Mouse (Mus musculus): ENCODE data around the gene Gm20388.
"Not testable (repeated sequence)": the region's sequence is repeated elsewhere in the genome, so short reads cannot be mapped to it uniquely, and the experiment has no call there.

Gm20388 gene

DNA sequence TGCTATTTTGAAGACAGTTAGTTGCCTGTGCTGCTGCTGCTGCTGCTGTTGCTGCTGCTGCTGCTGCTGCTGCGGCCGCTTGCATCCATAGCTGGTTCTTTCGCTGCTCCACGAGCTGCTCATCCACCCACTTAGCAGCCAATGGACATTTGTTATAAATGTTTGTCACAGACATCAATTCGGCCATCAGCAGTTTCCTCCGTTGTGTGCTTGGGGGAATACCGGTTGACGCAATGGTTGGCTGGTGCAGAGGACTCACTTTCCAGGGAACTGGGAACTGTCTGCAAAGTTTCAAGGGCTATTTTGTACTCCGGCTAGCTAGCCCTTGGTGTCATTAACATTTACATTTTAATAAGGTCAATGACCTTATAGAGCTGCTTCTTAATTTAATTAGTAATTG, 793.6 kb downstream of the Gm20388 start:
- no peak for DNase-seq (ENCODE audit: low read depth, low spot score)

DNA sequence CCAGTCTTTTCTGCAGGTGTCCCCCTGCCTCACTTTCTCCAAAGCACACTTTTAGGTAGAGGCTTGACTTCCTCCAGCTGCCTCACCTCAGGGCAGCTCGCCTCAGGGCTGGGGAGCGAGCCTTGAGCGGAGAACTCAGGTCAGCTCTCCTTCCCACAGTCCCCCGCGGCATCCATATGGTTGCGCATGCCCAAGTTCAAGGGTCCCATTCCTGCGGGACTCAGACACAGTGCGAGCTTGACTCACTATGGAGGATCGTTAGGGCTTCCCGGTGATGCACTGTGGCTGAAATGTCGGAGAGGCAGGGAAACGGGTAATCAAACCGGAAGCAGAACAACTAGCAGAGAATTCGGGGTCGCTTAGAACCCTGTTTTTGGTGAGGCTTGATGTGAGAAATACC, 794.5 kb downstream of the Gm20388 start:
- no peak for DNase-seq (ENCODE audit: low read depth, low spot score)

DNA sequence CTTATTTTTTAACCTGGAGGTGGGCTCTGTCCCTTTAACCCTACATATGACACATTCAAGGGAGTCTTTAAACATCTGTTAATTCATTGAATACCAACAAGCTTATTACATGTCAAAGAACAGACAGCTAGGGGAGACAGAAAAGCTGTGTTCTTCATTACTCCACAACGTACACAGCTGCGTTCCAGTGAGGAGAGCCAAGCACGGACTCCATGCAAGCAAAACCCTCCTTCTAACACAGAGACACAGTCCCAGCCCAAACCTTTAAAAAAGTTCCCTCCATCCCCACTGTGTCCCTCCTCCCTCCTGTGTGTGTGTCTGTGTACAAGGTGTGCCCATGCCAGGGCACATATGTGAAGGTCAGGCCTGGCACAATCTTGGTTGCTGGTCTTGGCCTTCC, 795.6 kb downstream of the Gm20388 start:
- DNase-seq (ENCODE audit: low read depth, low spot score) = no peak

DNA sequence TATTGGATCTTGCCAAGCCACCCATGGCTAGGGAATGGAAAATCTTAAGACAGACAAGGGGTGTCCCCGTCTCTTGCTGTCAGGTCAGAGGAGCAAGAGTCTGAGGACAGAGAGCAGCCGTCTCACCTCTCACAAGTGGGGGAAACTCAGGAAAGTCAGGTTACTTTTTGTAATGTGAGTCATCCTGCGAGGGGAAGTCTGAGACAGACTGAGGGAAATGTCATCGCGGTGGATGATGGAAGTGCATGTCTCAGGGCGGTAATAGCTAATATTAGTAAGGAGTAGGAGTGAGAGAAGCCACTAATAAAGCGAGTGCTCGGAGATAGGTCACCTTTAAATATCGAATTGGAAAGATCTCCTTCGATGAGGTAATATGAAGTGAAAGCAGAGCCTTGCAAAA, 798.5 kb downstream of the Gm20388 start:
- no peak for DNase-seq (ENCODE audit: low read depth, low spot score)

DNA sequence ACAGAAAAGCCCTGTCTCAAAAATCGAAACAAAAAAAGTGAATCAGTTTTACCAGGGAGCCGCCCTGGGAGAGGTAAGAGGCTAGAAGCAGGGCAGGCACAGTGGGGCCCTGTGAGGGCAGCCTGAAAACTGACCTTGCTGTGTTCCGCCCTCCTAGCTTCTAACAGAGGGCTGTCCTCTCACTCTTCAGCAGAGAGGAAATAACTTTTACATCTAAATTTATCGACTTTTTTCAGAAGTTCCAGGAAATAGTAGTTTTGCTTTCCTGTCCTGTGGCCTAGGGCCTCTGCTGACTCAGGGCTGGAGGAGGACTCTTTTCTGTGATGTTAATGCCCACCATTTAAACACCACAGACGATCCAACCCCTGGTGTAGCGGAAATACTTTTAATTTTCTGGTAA, 804.6 kb downstream of the Gm20388 start:
- DNase-seq (ENCODE audit: low read depth, low spot score) = no peak

DNA sequence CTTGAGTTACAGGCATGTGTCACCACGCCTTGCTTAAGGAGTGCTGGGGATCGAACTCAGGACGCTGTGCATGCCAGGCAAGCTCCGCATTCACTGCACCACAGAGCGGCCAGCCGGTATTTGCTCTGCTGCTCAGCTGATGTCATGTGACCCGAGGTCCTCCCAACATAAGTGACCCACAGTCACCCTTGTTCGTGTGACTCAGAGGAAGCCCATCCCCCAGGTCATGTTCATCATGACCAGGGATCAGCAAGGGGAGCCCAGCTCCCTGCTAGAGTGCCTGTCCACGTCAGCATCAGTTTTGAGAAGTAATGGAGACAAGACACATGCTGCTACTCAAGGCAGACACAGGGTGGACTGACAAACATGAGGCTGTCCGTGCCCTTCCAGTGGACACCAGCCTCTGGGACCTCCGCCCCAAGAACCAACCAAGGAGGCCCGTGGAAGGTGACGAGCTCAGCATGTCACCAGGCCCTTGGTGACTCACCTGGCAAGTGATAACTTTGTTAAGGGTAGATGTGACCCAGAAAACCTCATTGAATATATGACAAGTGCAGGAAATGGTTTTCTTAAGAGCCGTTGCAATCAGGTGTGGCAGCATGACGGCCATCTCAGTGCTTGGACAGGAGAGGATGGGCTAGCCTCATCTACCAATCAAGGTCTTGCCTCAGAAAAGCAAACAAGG, 805.5 kb downstream of the Gm20388 start:
- no peak for DNase-seq (ENCODE audit: low read depth, low spot score)

DNA sequence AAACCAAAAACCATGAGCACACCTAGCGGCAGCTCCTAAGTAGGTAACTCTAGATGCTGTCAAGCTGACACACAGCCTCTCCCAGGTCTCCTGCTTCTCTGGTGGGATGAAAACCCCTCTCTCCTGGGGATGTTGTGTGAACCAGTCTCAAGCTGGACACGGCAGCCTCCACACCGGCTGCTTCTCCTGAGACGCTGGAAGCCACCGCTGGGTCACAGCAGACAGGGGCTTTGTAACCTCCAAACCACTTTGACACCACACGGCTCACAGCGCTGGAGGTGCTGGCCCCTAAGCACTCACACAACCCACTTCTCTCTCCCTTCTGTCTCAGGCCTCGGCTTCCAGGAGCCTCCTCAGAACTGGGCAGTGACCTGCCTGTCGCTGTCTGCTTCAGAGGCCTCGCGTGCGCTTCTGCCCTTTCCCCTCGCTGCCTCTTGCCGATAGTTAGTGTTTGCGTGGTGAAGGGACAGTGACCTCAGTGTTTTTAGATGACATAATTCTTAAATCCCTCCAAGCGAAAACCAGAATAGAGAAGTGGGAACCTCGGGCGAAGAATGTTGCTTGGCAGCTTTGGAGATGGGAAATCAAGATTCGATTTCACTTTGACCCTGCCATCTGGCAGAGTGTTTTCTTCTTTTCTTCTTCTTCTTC, 809.1 kb downstream of the Gm20388 start:
- DNase-seq (ENCODE audit: low read depth, low spot score) = no peak

DNA sequence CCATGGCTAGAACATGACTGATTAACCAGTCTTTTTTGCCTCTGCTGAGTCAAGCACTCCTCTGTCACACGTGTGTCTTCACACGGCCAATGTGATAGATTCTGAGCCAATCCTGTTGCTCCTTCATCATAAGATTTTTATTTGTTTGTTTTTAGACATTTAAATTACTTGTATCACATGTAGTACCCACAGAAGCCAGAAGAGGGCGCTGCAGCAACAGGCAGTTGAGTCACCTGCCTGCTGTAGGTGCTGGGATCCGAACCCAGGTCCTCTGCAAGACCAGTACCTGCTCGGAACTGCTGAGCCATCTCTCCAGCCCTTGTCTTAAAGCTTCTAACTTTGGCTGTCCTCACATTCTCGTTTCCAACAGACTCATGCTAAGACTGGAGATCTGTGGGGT, 812.4 kb downstream of the Gm20388 start:
- DNase-seq (ENCODE audit: low read depth, low spot score) = no peak

DNA sequence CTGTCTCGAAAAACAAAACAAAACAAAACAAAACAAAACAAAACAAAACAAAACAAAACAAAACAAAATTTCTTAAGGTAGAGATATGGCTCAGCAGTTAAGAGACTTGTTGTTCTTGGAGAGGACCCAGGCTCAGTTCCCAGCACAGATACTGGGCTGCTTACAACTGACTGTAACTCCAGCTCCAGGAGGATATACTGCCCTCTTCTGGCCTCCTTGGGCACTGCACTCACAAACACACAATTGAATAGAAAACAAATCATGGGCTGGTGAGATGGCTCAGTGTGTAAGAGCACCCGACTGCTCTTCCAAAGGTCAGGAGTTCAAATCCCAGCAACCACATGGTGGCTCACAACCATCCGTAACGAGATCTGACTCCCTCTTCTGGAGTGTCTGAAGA, 813.5 kb downstream of the Gm20388 start:
- DNase-seq (ENCODE audit: low read depth, low spot score) = not testable (repeated sequence)

DNA sequence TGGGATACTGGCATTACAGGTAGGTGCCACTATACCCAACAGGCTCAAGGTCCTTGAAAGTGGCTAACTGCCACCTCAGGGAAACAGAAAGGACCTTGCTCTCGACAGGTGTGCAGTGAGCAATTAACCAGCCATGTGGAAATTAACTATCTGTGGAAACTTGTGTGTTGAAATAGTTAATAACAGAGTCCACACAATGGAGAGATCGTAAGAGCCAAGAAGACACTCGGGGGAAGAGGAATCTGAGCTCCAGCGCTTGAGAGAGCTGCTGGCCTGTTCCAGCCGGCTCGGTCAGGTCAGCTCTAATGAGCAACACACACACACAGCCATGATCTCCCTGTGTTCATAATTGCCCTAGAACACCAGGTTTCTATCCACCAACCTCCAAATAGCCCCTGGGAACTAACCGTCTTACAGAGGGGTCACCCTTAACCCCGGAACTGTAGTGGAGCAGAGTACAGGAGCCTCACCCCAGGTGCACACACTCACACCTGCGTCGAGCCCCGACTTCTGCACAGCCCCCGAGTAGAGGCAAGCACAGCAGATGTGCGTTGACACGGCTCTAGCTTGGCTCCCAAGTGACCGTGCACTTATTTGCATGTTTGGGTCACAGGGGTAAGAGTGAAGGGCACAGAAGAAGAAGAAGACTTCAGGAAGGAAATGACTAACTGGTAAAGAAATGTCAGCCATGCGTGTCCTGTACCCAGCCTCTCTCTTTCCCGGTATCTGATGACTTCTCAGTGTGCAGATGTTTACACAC, 814.4 kb downstream of the Gm20388 start:
- DNase-seq (ENCODE audit: low read depth, low spot score) = no peak

DNA sequence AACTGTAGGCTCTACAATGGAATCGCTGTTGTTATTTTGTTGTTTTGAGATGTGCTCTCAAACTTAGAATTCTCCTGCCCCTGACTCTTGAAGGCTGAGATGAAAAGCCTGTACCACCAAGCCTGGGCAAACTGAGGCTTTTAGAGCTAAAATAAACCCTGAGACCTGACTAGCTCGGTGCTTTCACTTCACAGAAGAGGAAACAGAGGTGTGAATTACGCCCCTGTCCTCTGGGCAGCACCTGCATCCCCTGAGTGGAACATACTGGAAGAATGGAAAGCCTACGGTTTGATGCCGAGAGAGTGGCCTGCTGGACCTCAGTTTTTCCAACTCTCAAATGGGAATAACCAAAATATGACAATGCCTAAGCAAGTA, 814.9 kb downstream of the Gm20388 start:
- DNase-seq (ENCODE audit: low read depth, low spot score) = no peak

DNA sequence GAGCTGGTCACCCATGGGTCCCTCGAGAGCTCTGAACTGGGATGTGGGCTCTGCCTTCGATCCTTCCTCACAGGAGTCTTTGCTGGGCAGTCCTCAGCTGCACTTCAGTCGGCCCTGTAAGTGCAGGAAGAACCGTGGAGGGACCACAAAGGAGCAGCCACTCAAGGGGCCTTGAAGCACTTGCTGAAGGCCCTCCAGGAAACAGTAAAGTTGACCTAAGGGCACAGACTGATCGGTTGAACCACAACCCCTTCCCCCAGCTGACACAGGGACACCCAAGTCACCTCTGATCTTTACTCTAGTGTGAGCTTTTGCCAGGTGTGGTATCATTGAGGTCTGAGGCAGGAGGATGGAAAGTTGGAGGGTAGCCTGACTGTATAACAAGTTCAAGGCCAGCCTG, 815.4 kb downstream of the Gm20388 start:
- DNase-seq (ENCODE audit: low read depth, low spot score) = no peak

DNA sequence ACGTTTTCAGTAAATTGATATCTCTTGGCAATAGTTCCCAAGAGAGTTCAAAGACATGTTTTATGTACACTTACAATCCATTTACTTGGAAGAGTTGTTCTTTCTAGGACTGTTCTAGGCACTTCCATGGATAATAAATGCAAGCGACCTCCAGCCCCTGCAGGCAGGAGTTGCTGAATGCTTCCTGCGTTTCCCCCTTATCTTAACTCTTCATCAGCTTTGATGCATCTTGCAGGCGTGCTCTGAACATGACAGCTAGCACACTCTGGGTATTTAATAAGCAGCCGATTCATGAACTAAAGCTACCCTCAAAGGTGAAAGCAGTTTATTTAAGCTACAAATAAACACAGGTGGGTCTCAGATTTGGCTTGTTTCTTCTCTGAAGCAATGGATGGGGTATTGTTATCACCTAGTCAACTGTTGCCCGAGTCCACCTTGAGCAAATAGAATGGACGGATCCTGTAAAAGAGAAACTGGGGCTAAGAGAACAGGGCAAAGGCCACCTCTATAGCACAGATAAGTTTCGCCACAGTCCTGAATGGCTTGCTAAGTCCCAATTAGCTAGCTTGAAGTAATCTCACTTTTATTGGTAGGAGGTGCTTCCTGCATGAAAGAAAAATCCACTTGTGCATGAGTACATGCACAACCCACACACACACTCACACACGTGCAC, 818.0 kb downstream of the Gm20388 start:
- no peak for DNase-seq (ENCODE audit: low read depth, low spot score)

DNA sequence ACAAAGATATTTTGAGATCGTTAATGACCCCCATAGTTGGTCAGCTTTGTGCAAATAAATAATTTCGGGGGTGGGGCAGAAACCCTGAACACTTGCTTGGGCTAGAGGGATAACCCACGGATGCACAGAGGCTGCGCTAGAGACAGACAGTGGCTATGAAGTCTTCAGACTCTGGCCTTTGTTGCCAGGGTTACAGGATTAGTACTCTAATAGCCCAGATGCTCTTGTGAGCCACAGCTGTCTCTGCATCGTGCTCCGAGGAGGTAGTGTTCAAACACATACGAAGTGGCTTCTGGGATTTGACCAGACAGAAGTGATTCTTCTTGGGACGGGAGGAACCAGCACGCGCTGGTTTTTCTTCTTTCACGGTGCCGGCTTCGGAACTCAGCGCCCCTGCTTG, 820.9 kb downstream of the Gm20388 start:
- no peak for DNase-seq (ENCODE audit: low read depth, low spot score)

DNA sequence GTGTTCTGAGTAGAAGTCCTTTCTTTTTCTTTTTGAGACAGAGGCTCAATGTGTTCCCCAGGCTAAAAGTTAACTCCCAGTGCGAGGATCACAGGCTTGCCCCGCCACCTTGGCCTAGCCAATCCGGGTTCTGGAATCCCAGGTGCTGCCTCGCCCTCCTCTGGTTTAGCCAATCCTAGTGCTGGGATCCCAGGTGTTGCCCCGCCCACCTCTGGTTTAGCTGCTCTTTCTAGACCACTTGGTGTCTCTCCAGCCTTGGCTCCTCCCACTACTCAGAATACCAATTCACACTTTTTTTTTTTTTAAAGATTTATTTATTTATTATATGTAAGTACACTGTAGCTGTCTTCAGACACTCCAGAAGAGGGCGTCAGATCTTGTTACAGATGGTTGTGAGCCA, 821.4 kb downstream of the Gm20388 start:
- DNase-seq (ENCODE audit: low read depth, low spot score) = no peak

DNA sequence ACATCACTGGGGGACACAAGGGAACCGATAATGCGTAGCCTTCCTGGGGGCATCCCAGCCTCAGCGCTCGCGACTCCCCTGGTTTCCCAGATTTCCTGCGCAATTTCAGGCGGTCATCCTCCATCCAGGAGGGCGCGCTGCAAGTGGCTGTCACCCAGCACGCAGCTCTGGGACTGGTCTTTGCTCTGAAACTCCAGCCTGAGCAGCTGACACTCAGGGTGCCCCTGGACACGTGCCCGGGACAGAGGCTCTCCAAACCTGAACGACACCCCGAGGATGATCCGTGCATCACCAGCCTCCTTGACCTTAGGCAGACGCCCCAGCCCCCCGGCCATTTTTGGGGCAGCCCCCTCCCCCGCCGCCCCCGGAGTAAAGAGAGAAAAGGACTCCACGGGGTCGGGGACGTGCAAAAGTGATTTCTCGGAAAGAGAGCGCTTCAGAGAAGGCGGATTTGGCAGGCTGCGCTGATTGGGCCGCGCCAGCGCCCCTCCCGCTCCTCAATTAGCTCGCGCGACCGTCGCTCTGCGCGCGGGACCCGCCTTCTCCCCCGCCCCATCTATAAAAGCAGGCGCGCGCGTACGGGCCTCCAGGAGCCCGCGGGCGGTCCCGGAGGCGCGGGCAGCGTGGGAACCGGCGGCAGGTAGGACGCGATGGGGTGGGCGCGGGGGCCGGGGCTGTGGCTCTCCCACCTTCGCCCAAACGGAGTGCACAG, 825.3 kb downstream of the Gm20388 start, which contains the start of gene Irf8:
TSS of gene Irf8 (plus strand) at position 589 of the 712 bp plus-strand sequence.
- peak; percentile 52 for DNase-seq (ENCODE audit: low read depth, low spot score)

DNA sequence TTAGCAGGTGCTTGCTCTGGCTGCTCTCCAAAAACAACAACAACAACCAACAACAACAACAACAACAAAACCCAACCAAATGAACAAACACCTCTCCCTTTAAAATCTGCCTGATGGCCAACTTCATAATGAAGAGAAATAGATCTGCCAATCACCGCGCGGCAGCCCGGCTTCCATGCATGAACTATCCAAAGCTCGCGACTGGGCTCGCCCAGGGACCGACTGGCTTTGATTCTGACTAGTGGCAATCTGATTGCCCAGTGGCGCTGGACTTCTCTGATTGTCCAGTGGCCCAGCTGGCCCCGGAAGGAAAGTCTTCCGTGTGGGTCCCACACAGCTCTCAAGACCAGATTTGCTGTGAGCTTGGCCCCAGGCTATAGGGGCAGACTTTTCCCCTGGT, 825.8 kb downstream of the Gm20388 start:
- no peak for DNase-seq (ENCODE audit: low read depth, low spot score)

DNA sequence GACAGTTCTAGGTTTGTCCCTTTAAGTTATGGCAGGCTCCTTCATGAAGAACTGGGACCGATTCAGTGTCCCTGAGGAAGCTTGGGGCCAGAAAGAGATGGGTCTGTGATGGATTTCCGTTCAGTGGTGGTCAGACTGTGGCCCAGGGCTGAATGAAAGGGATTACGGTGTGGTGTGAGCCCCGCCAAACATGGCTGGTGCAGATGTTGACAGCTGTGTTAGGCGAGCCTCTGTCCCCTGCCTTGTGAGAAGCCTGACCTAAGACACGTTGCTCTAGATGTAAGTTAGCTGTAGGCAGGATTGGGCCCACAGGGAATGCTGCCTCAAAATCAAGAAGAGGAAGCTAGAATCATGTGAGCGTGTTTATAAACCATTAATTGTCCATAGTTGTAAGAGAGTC, 826.5 kb downstream of the Gm20388 start:
- DNase-seq (ENCODE audit: low read depth, low spot score) = no peak

DNA sequence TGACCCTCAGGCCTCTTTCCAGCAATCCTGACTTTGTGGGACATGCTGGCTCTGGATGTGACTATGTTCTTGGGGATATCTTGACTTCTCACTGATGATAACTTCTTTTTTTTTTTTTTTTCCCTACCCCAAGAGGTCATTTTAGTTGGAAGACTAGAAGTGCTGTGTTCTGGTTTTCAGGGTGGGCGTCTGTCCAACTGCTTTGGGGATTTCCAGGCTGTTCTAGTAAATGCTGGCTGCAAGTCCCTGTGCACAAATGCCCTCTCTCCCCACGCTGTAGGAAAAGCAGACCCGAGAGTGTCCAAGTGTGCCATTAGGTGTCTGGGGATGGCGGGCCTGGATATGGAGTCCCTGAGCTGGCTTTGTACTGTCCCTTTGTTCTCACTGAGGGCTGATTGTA, 828.1 kb downstream of the Gm20388 start:
- DNase-seq (ENCODE audit: low read depth, low spot score) = no peak

DNA sequence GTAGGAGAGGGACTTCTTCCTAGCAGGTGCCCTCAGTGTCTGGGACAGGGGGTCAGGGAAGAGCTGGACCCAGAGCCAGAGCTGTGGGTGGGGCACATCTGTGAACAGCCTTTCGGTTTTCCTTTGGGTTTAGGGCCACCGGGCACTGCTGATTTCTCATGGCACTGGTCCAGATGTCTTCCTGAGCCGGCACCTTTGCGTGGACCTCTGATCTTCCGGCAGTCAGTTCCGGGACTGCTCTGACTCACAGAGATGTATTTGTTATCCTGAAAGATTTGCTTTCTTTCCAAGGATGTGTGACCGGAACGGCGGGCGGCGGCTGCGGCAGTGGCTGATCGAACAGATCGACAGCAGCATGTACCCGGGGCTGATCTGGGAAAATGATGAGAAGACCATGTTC, 828.9 kb downstream of the Gm20388 start:
- no peak for DNase-seq (ENCODE audit: low read depth, low spot score)

DNA sequence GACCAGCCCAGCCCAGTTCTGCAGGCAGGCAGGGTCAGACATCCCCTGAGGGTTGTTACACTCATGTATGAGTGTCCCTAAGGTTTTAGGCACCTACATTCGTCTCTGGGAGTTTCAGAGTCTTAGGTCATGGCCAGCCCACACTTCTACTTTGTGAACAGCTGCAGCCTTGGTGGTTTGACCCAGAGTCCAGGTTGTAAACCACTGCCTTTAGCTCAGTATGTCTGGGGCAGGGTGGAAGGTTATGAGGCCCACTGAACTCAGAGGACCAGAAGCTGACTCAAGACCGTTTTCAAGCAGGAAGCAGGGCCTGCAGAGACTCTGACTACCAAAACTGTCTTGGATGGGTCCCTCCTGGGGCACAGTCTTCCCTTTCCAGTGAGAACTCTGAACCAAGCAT, 829.9 kb downstream of the Gm20388 start:
- DNase-seq (ENCODE audit: low read depth, low spot score) = no peak

DNA sequence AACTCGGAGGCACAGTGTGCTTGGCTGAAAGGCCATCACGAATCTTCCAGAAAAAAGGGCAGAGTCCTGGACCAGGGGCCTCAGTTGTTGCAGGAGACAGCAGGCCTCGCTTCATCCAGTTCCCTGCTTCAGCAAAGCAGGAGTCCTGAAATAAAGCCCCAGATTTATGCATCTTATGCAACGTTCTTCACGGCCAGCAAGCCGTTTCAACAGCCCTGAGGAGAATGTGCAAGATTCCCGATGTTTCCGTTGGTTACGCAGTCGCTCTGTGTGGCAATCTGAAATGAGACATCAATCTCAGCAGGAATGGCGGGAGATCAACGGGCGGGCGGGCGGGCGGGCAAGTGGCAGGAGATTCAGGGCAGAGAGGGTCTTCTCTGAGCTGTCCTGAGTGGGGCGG, 830.4 kb downstream of the Gm20388 start:
- no peak for DNase-seq (ENCODE audit: low read depth, low spot score)

Measured in retina, adult 2 months (tissue).